Mouse (Mus musculus): Measurements from ENCODE around the gene Krtap26-1.

DNA sequence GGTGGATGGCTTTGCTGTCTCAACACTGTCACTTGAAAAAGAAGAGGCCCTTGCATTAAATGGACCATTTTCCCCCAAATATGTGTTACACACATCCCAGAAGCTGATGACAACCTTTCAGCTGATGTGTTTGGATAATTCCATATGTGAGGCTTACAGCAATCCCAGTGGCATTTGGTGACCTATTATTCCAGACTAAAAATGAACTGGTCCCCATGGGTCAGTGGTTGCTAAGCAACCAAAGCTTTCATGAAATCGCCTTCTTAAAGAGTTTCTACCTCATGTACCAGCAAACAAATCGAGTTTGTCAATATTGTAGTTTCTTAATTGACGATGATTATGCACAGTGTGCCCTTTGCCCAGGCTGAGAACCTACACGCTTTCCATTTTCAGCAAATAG is 34.9 kb downstream of the Krtap26-1 start:
- TF ChIP-seq POLR2A (IDR thresholded peaks at IDR 0.05; ENCODE audit: low read depth, low read length) (no peak), CTCF (conservative IDR thresholded peaks at IDR 0.05; ENCODE audit: insufficient read depth, insufficient read length, low read depth, low read length) (no peak)

Data from kidney, adult 2 months (tissue).